Mouse (Mus musculus) thymus, postnatal 10 days (tissue): ENCODE measurements around the gene Entpd7.

Source experiments
- DNase-seq, 2 experiments: peaks; one replicate each; pipeline ENCODE4 v3.0.0; 2021; ENCODE audit warnings: low spot score in 2 of 2

Entpd7 gene

DNA sequence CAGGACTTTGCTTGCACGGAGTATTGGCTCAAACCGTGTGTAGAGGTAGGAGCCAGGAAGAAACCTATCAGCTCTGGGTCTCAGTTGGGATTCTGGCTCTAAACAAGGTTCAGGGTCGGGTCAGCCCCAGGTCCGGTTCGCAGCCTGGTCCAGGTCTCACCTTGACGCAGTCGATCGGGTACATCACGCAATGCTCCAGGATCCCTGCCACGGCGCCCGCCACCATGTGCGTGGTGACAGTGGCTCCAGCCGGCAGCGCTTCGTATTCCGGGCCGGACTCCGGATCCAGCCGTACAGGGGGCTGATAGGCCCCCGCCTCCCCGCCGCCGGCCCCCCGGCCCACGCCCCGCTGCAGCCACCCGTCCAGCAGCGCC, 15.2 kb upstream of the Entpd7 start:
- DNase-seq = no peak

DNA sequence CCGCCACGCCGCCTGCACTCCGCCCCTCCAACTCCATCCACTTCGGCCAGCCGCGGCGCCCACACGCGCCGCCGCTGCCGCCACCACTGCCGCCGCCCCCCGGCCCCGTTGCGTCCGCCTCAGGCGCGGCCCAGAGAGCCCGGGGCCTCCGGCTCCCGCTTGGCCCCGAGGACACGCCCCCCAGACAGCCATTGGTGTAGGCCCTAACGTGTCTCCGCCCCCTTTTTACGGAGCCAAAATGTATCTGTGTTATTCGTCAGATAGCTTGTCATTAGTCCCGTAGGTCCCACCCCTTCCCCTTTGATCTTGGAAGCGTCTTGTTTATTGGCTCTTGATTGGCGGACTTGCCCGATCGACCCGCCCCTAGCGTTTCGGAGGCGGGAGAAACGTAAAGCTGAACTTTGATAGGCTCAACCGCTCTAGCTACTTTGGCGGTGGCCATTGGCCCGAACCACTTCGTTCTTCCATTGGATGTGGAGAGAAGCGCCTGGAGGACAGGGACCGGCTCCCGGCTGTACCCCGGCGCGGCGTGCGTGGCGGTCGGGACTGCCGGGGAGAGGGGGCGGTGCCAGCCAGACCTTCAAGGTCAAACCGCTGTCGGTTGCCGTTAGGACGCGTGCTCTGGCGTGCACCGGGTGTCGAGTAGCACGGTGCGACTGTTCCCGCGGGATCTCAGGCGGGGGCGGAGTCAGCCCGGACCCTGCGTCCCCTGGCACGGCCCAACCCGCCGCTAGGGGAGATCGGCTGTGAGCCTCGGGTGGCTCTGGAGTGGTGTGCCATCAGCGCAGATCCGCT, 14.5 kb upstream of the Entpd7 start, which contains the start of gene Slc25a28:
Gene Slc25a28, minus strand, starts transcription at position 152 of the 795 bp plus-strand sequence.
- peak; percentile 98 to 99 for DNase-seq

GRCm38 (mm10) chr19:43675525-43676400, 13.7 kb upstream of the Entpd7 start:
- DNase-seq = peak; percentile 47 to 57

DNA sequence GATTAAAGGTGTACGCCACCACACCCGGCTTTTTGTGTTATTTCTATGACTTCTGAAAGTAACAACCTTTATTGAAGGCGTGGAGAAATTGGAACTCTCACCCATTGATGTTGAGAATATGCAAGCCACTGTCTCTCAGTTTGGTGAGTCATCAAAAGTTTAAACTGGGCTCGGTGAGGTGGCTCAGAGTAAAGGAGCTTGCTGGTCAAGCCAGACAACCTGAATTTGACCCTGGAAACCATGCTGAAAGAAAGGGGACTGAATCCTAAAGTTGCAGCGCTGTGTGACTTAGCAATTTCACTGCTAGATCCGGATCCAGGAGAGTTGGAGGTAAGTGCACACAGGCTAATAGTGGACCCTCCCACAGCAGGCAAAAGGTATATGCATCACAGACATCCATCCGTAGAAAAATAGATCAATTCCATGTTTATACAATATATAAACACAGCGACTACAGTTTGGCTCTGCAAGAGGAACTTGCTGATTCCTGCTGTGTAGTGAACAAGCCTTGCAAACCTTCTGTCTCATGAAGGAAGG, 10.9 kb upstream of the Entpd7 start:
- DNase-seq = no peak

GRCm38 (mm10) chr19:43679474-43679981, 9.9 kb upstream of the Entpd7 start:
- DNase-seq = no peak

DNA sequence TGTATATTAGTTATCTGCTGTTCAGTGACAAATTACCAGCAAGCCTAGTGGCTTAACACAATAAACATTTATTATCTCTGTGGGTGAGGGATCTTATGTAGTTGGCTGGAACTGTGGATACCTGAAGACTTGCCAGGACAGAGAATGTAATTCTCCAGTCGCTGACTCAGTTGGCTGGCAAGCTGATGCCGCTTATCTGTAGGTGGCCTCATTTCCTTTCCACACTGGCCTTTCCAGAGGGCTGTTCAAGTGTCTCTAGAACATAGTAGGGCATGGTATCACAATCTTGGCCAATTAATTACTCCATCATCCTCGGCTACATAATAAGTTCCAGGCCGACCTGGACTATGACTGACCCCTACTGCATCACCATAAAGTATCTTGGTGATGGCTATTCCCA, 7.9 kb upstream of the Entpd7 start:
- DNase-seq = no peak

DNA sequence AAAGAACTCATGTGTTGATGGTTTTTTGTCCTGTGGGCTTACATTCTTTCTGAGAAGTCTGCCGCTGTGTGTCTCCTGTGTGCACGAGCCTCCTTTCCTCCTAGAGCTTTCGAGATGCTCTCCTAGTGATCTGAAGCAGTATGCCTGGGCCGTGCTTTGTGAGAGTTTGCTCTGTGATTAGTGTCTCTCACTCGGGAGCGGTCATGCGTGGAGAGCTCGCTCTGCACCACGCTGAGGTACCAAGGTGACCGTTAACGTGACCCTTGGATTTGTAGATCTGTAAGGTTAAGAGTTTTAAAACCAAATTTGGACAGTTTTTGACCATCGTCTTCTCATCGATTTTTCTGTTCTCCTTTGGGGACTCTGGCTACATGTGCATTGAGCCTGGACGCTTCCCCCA, 3.3 kb downstream of the Entpd7 start:
- DNase-seq = no peak

DNA sequence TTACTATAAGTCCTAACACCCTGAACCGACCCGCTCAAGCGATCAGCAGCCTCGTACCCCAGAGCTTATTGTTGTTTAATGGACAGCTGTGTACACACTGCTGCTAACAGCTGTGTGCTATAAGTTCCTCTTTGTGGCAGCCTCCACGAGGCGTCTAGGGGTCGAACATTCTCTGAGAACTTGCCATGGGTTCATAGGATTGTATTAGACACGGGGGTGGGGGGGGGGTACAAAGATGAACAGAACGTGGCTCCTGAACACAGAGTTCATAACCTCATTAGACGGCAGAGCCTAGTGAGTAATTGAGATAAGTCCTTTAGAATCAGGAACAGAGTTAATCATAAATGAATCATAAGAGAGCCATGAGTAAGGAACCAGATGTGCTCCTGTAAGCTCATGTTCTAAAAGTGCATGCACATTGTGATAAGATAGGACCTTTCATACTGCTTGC, 6.1 kb downstream of the Entpd7 start:
- DNase-seq = no peak

- DNase-seq = no peak
Observed at GRCm38 (mm10) chr19:43697666-43698370, 8.3 kb downstream of the Entpd7 start.

- DNase-seq = no peak
Observed at GRCm38 (mm10) chr19:43699021-43699762, 9.7 kb downstream of the Entpd7 start.

DNA sequence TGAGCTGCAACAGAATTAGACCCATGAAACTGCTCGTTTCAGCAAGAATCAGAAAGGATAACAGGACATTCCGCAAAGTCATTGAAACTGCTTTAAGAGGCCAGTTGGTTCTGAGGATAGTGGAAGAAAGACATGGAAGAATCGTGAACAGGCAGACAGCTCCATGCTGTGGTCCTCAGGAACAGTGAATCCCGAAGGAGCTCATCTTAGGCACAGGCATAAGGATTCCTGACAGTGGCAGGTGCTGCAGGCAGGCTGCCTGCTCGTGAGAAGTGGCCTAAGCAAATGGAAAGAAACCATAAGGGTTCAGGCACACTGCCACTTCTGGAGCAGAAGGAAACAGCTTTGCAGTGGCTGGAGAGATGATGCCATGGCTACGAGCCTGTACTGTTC, 10.3 kb downstream of the Entpd7 start:
- DNase-seq = no peak

DNA sequence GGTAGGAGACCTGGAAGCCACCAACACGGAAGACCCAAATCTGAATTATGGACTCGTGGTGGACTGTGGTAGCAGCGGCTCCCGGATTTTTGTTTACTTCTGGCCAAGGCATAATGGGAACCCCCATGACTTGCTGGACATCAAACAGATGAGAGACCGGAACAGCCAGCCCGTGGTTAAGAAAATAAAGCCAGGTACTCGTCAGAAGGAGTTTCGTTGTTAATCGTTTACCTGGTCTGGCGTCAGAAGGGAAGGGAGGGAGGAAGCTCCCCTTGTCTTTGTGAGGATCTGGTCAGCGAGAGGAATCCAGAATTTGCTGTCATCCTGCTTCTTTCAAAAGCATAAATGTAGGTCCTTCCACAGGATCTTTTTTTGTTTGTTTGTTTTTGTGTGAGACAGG, 14.7 kb downstream of the Entpd7 start:
- DNase-seq = no peak

DNA sequence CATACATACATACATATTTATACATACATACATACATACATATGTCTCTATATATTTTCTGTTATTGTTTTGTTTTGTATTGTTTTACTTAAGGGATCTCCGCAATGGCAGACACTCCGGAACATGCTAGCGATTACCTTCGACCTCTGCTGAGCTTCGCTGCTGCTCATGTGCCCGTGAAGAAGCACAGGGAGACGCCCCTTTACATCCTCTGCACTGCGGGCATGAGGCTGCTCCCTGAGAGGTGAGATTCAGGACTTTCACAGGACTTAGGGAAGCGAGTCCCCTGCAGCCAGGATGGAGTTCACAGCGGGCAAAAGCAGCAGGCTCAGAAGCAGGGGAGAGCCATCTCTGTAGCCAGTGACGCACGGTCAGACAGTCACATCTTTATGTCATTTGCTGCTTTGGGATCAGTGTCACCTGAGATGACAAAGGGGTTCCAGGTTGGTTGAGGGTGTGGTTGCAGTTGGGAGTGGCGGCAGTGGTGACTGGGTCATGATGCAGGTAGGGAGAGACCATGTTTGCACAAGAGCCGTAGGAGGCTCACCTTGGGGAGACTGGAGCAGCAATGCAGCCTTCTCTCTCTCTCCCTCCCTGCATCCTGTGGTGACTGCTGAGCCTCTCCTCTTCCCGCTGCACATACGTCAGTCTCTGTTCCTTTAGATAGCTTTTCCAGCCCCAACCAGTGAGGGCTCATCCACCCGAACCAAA, 15.5 kb downstream of the Entpd7 start:
- no peak for DNase-seq

DNA sequence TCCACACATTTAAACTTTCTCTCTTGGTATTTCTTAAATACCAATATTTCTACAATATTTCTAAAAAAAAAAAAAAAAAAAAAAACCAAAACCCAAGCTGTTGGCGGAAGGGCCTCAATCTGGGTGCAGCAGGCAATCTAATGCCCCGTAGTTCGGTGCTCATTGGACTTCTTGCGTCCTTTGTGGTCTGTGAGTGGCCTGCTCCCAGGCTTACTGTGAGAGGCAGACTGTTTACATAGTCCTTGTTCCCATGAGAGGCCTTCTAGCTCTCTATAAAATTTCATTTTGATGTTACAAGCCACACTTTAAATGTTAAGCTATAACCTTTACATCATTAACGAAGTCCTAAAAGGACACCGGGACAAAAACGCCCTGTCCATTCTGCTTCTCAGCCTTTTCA, 18.7 kb downstream of the Entpd7 start:
- DNase-seq = no peak

DNA sequence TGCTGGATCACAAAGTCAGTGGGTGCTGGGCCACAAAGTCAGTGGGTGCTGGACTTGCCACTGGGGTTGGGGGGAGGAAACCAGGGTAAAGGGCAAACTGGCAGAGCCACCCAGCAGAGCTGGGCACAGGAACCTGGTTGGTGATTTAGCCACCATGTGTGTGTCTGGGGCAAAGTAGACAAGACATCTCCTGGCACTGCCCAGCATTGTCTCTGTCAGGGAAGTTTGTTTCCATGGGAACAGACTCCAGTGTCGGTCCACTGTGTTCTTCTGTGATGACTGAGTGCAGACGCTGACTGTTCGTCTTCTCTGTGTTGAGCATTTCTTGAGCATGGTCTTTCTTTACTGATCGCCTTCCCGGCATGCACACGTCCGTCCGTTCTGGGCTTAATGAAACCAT, 19.8 kb downstream of the Entpd7 start:
- no peak for DNase-seq

GRCm38 (mm10) chr19:43711159-43711916, 21.9 kb downstream of the Entpd7 start:
- peak in 1 of 2 experiments; percentile 35 for DNase-seq

- no peak for DNase-seq
Observed at GRCm38 (mm10) chr19:43711971-43712370, 22.5 kb downstream of the Entpd7 start.

GRCm38 (mm10) chr19:43720061-43720460, 30.6 kb downstream of the Entpd7 start:
- DNase-seq = no peak

DNA sequence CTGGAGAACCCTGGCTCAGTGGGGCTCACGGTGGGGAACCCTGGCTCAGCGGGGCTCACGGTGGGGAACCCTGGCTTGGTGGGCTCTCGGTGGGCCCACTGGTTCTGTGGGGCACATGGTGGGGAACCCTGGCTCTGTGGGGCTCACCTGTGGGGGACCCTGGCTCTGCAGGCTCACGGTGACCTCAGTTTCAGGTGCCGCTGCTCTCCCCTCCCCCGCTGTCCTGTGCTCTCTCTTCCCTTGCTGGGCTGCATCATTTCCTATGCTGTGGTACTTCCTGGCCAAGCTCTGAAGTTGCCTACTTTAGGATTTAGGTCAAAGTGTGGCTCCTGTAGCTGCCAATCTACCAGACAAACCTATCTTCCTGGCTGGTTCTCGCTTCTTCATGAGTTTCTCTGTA, 33.4 kb downstream of the Entpd7 start:
- DNase-seq = peak; percentile 68 to 72

GRCm38 (mm10) chr19:43723501-43723900, 34.0 kb downstream of the Entpd7 start:
- no peak for DNase-seq
